Mouse (Mus musculus) small intestine, adult 2 months (tissue): ENCODE data around the gene Mfsd12.

Experiments used
- CTCF ChIP-seq: fragments of 200-500 bp; IDR thresholded peaks from 2 replicates; pipeline ENCODE4 v1.5.1; 2012; ENCODE audit warnings: low read depth, mild to moderate bottlenecking, control low read depth, inconsistent platforms, low read length, moderate library complexity, mixed read lengths; ENCODE audit not compliant: insufficient replicate concordance, insufficient read length; ENCODE audit errors: extremely low read depth
- POLR2A ChIP-seq: fragments of 200-500 bp; IDR thresholded peaks from 2 replicates; pipeline ENCODE4 v1.6.1; 2012; ENCODE audit warnings: low read depth, mild to moderate bottlenecking, control low read depth, inconsistent platforms, low read length, moderate library complexity

- TF ChIP-seq CTCF, result no peak
- TF ChIP-seq POLR2A, result 0 out of 2 replicates have a peak, but pooled peaks have one; percentile 15
Observed at GRCm38 (mm10) chr10:81395865-81396264, 38.6 kb downstream of the Mfsd12 start.
